Mouse (Mus musculus): ENCODE results near the gene Tnfaip2.

The Tnfaip2 gene

GRCm38 (mm10) chr12:111474893-111475643 lies 32.8 kb downstream of the Tnfaip2 start:
- CTCF ChIA-PET, result no interaction called here

- CTCF ChIA-PET, result no interaction called here
These were observed 36.7 kb downstream of the Tnfaip2 start for GRCm38 (mm10) chr12:111478924-111479323.

GRCm38 (mm10) chr12:111479917-111480316 lies 37.6 kb downstream of the Tnfaip2 start:
- CTCF ChIA-PET, result interaction anchor here (0.7 kb wide), 1 partner anchor 20 kb away, joined by 3 read pairs; no protein-coding TSS in a partner anchor

- CTCF ChIA-PET, result no interaction called here
These were observed 42.9 kb downstream of the Tnfaip2 start for GRCm38 (mm10) chr12:111485046-111485651.

- CTCF ChIA-PET, result no interaction called here
These were observed 43.5 kb downstream of the Tnfaip2 start, which contains the start of gene Gm266 for GRCm38 (mm10) chr12:111485652-111486306. TSS of gene Gm266 (minus strand) at chr12:111485823.

- CTCF ChIA-PET, result no interaction called here
These were observed 44.2 kb downstream of the Tnfaip2 start for GRCm38 (mm10) chr12:111486455-111486854.

GRCm38 (mm10) chr12:111489261-111489865 lies 47.1 kb downstream of the Tnfaip2 start:
- CTCF ChIA-PET, result no interaction called here

GRCm38 (mm10) chr12:111494931-111495330 lies 52.7 kb downstream of the Tnfaip2 start:
- CTCF ChIA-PET, result no interaction called here

- CTCF ChIA-PET, result no interaction called here
These were observed 54.8 kb downstream of the Tnfaip2 start for GRCm38 (mm10) chr12:111497076-111497475.

- CTCF ChIA-PET, result no interaction called here
These were observed 57.3 kb downstream of the Tnfaip2 start for GRCm38 (mm10) chr12:111499617-111500016.

- CTCF ChIA-PET, result no interaction called here
These were observed 58.5 kb downstream of the Tnfaip2 start for GRCm38 (mm10) chr12:111500725-111501124.

GRCm38 (mm10) chr12:111503063-111503567 lies 60.8 kb downstream of the Tnfaip2 start:
- CTCF ChIA-PET, result no interaction called here

- CTCF ChIA-PET, result no interaction called here
These were observed 61.3 kb downstream of the Tnfaip2 start for GRCm38 (mm10) chr12:111503571-111503970.

Data from spleen, embryonic (tissue).